Mouse (Mus musculus): ENCODE results near the gene Abcc2. TPM values are rescaled to one million over a fixed set of nuclear protein-coding genes. Genes with fewer than 3 reads are reported as not detected.

The Abcc2 gene
- polyA plus RNA-seq, 1 experiment from 2014 or later = not detected

- no peaks in the 10 kb centered on the region for H3K4me1 ChIP-seq (ENCODE audit: control insufficient read depth, insufficient read depth, low read length)
- 74% methylated on average over 2 of the region's 2 CpGs for WGBS
- peaks cover 4% of the 10 kb centered on the region; the same call in 1 of the 2 replicates for H3K36me3 ChIP-seq (ENCODE audit: control insufficient read depth, insufficient read depth, low read length)
- H3K4me2 ChIP-seq (ENCODE audit: low read length) = no peak overlapping the region
- no peak for ATAC-seq (ENCODE audit: low FRiP score, low TSS enrichment)
- no peak overlapping the region for H3K4me3 ChIP-seq (replicated peaks; ENCODE audit: low read depth, low read length)
- H3K27me3 ChIP-seq (ENCODE audit: control insufficient read depth, insufficient read depth, low read length) = no peaks in the 10 kb centered on the region
- H3K9me3 ChIP-seq (ENCODE audit: control insufficient read depth, low read length) = no peaks in the 10 kb centered on the region
- no peak overlapping the region for H3K27ac ChIP-seq (replicated peaks; ENCODE audit: low read depth, low read length)
- H3K9ac ChIP-seq (replicated peaks; ENCODE audit: low read length) = no peak overlapping the region
- no peak for DNase-seq
These were observed 27.1 kb upstream of the Abcc2 start for GRCm38 (mm10) chr19:43754872-43755271.

GRCm38 (mm10) chr19:43760504-43760903, 21.5 kb upstream of the Abcc2 start:
- no peaks in the 10 kb centered on the region for H3K9me3 ChIP-seq (ENCODE audit: control insufficient read depth, low read length)
- H3K9ac ChIP-seq (replicated peaks; ENCODE audit: low read length) = no peak overlapping the region
- H3K4me2 ChIP-seq (ENCODE audit: low read length) = no peak overlapping the region
- H3K4me1 ChIP-seq (ENCODE audit: control insufficient read depth, insufficient read depth, low read length) = no peaks in the 10 kb centered on the region
- H3K27ac ChIP-seq (replicated peaks; ENCODE audit: low read depth, low read length) = no peak overlapping the region
- WGBS = 21% methylated on average over 6 of the region's 6 CpGs
- H3K4me3 ChIP-seq (replicated peaks; ENCODE audit: low read depth, low read length) = no peak overlapping the region
- H3K27me3 ChIP-seq (ENCODE audit: control insufficient read depth, insufficient read depth, low read length) = no peaks in the 10 kb centered on the region
- peak; percentile 87 for DNase-seq
- no peaks in the 10 kb centered on the region for H3K36me3 ChIP-seq (ENCODE audit: control insufficient read depth, insufficient read depth, low read length)
- ATAC-seq (ENCODE audit: low FRiP score, low TSS enrichment) = no peak

GRCm38 (mm10) chr19:43761543-43762256, 20.3 kb upstream of the Abcc2 start:
- no peak overlapping the region for H3K4me3 ChIP-seq (replicated peaks; ENCODE audit: low read depth, low read length)
- no peak overlapping the region for H3K9ac ChIP-seq (replicated peaks; ENCODE audit: low read length)
- no peaks in the 10 kb centered on the region for H3K4me1 ChIP-seq (ENCODE audit: control insufficient read depth, insufficient read depth, low read length)
- no peak for DNase-seq
- no peak overlapping the region for H3K4me2 ChIP-seq (ENCODE audit: low read length)
- no peak for ATAC-seq (ENCODE audit: low FRiP score, low TSS enrichment)
- no peak overlapping the region for H3K27ac ChIP-seq (replicated peaks; ENCODE audit: low read depth, low read length)
- no peaks in the 10 kb centered on the region for H3K27me3 ChIP-seq (ENCODE audit: control insufficient read depth, insufficient read depth, low read length)
- H3K9me3 ChIP-seq (ENCODE audit: control insufficient read depth, low read length) = no peaks in the 10 kb centered on the region
- H3K36me3 ChIP-seq (ENCODE audit: control insufficient read depth, insufficient read depth, low read length) = no peaks in the 10 kb centered on the region

GRCm38 (mm10) chr19:43762410-43762809, 19.6 kb upstream of the Abcc2 start:
- 72% methylated on average over 2 of the region's 2 CpGs for WGBS
- no peak overlapping the region for H3K27ac ChIP-seq (replicated peaks; ENCODE audit: low read depth, low read length)

GRCm38 (mm10) chr19:43766451-43766850, 15.5 kb upstream of the Abcc2 start:
- no peaks in the 10 kb centered on the region for H3K4me1 ChIP-seq (ENCODE audit: control insufficient read depth, insufficient read depth, low read length)
- H3K27me3 ChIP-seq (ENCODE audit: control insufficient read depth, insufficient read depth, low read length) = no peaks in the 10 kb centered on the region
- no peaks in the 10 kb centered on the region for H3K36me3 ChIP-seq (ENCODE audit: control insufficient read depth, insufficient read depth, low read length)
- no peak overlapping the region for H3K9ac ChIP-seq (replicated peaks; ENCODE audit: low read length)
- DNase-seq (no peak), ATAC-seq (ENCODE audit: low FRiP score, low TSS enrichment) (no peak)
- no peak overlapping the region for H3K4me2 ChIP-seq (ENCODE audit: low read length)
- no peaks in the 10 kb centered on the region for H3K9me3 ChIP-seq (ENCODE audit: control insufficient read depth, low read length)
- WGBS = 90% methylated on average over 5 of the region's 5 CpGs
- no peak overlapping the region for H3K4me3 ChIP-seq (replicated peaks; ENCODE audit: low read depth, low read length)
- no peak overlapping the region for H3K27ac ChIP-seq (replicated peaks; ENCODE audit: low read depth, low read length)

More at GRCm38 (mm10) chr19:43762410-43762809, 19.6 kb upstream of the Abcc2 start:
- Histone ChIP-seq H3K36me3 (ENCODE audit: control insufficient read depth, insufficient read depth, low read length) (no peaks in the 10 kb centered on the region), H3K4me2 (ENCODE audit: low read length) (no peak overlapping the region), H3K27me3 (ENCODE audit: control insufficient read depth, insufficient read depth, low read length) (no peaks in the 10 kb centered on the region), H3K9ac (replicated peaks; ENCODE audit: low read length) (no peak overlapping the region), H3K9me3 (ENCODE audit: control insufficient read depth, low read length) (no peaks in the 10 kb centered on the region), H3K4me1 (ENCODE audit: control insufficient read depth, insufficient read depth, low read length) (no peaks in the 10 kb centered on the region), H3K4me3 (replicated peaks; ENCODE audit: low read depth, low read length) (no peak overlapping the region)
- DNase-seq (no peak), ATAC-seq (ENCODE audit: low FRiP score, low TSS enrichment) (no peak)

GRCm38 (mm10) chr19:43767549-43768322, 14.3 kb upstream of the Abcc2 start:
- Histone ChIP-seq H3K4me1 (ENCODE audit: control insufficient read depth, insufficient read depth, low read length) (no peaks in the 10 kb centered on the region), H3K4me2 (ENCODE audit: low read length) (no peak overlapping the region), H3K27me3 (ENCODE audit: control insufficient read depth, insufficient read depth, low read length) (no peaks in the 10 kb centered on the region), H3K27ac (replicated peaks; ENCODE audit: low read depth, low read length) (no peak overlapping the region), H3K9ac (replicated peaks; ENCODE audit: low read length) (no peak overlapping the region), H3K36me3 (ENCODE audit: control insufficient read depth, insufficient read depth, low read length) (no peaks in the 10 kb centered on the region), H3K9me3 (ENCODE audit: control insufficient read depth, low read length) (no peaks in the 10 kb centered on the region), H3K4me3 (replicated peaks; ENCODE audit: low read depth, low read length) (no peak overlapping the region)
- no peak for DNase-seq
- no peak for ATAC-seq (ENCODE audit: low FRiP score, low TSS enrichment)
- 83% methylated on average over 9 of the region's 9 CpGs for WGBS

- WGBS = 87% methylated on average over 5 of the region's 5 CpGs
- Histone ChIP-seq H3K4me1 (ENCODE audit: control insufficient read depth, insufficient read depth, low read length) (no peaks in the 10 kb centered on the region), H3K9me3 (ENCODE audit: control insufficient read depth, low read length) (no peaks in the 10 kb centered on the region), H3K27me3 (ENCODE audit: control insufficient read depth, insufficient read depth, low read length) (no peaks in the 10 kb centered on the region), H3K9ac (replicated peaks; ENCODE audit: low read length) (no peak overlapping the region), H3K4me3 (replicated peaks; ENCODE audit: low read depth, low read length) (no peak overlapping the region), H3K4me2 (ENCODE audit: low read length) (no peak overlapping the region), H3K27ac (replicated peaks; ENCODE audit: low read depth, low read length) (no peak overlapping the region), H3K36me3 (ENCODE audit: control insufficient read depth, insufficient read depth, low read length) (no peaks in the 10 kb centered on the region)
- no peak for DNase-seq
- no peak for ATAC-seq (ENCODE audit: low FRiP score, low TSS enrichment)
These were observed 12.5 kb upstream of the Abcc2 start for GRCm38 (mm10) chr19:43769366-43769960.

GRCm38 (mm10) chr19:43770584-43770983, 11.4 kb upstream of the Abcc2 start:
- no peaks in the 10 kb centered on the region for H3K27me3 ChIP-seq (ENCODE audit: control insufficient read depth, insufficient read depth, low read length)
- WGBS = 90% methylated on average over 4 of the region's 4 CpGs
- H3K9ac ChIP-seq (replicated peaks; ENCODE audit: low read length) = no peak overlapping the region
- ATAC-seq (ENCODE audit: low FRiP score, low TSS enrichment) (no peak), DNase-seq (no peak)
- no peaks in the 10 kb centered on the region for H3K9me3 ChIP-seq (ENCODE audit: control insufficient read depth, low read length)
- H3K36me3 ChIP-seq (ENCODE audit: control insufficient read depth, insufficient read depth, low read length) = no peaks in the 10 kb centered on the region
- no peak overlapping the region for H3K27ac ChIP-seq (replicated peaks; ENCODE audit: low read depth, low read length)
- H3K4me2 ChIP-seq (ENCODE audit: low read length) = no peak overlapping the region
- no peak overlapping the region for H3K4me3 ChIP-seq (replicated peaks; ENCODE audit: low read depth, low read length)
- H3K4me1 ChIP-seq (ENCODE audit: control insufficient read depth, insufficient read depth, low read length) = no peaks in the 10 kb centered on the region
